Mouse (Mus musculus) lung, adult 2 months (tissue): ENCODE results near the gene Cacna1e.

Source experiments
- CTCF ChIP-seq: fragments of 200-500 bp; IDR thresholded peaks from 2 replicates; pipeline ENCODE4 v1.5.1; 2011; ENCODE audit warnings: mild to moderate bottlenecking, low read length, control low read depth; ENCODE audit not compliant: insufficient read depth
- POLR2A ChIP-seq: fragments of 200-500 bp; IDR thresholded peaks from 2 replicates; pipeline ENCODE4 v1.6.1; 2011; ENCODE audit warnings: low read depth, mild to moderate bottlenecking, control low read depth, low read length, borderline replicate concordance; ENCODE audit errors: extremely low read depth

DNA sequence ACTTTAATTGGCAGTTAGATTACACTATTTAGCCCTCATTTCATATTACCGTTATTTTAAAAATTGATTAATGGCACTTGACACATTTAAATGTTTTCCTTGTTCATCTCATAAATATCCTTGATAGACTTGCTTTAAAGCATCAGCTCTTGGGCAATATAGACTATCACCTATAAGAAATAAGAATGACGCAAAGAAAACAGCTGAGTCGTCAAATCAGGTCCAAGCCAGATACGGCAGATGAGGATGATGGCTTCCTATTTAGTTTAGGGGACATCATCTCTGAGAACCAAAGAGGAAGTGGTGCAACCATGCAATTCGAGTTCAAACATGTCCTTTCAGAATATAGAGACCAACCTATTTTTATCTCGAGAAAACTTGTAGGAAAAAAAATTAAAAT, 492.3 kb downstream of the Cacna1e start:
- TF ChIP-seq CTCF (no peak), POLR2A (no peak)
